Mouse (Mus musculus): ENCODE results near the gene Nfkbil1.

- TF ChIP-seq CTCF (IDR thresholded peaks at IDR 0.05): no peak
- no peak for TF ChIP-seq EP300 (IDR thresholded peaks at IDR 0.05)
These were observed 17.9 kb upstream of the Nfkbil1 start for GRCm38 (mm10) chr17:35253293-35254093.
